Mouse (Mus musculus) megakaryocyte progenitor cell, adult 5-6 weeks (primary cell): ENCODE measurements around the gene H13. TPM values are rescaled to one million over a fixed set of nuclear protein-coding genes. Genes with fewer than 3 reads are reported as not detected.
"Not testable (repeated sequence)": the region's sequence is repeated elsewhere in the genome, so short reads cannot be mapped to it uniquely, and the experiment has no call there.

ENCODE experiments used
- ATAC-seq: replicated peaks from 2 replicates; pipeline ENCODE4 v1.8.0; 2016; ENCODE audit warnings: mild to moderate bottlenecking, moderate TSS enrichment, inconsistent platforms; ENCODE audit not compliant: poor library complexity
- total RNA-seq, 2 experiments: library from RNA; stranded (forward) in 1 of 2; stranded (reverse) in 1 of 2; fragments of 157-497, 149-512 nt in 1 of 2; fragments of 200-1000 nt in 1 of 2; gene quantifications; 2 replicates each; pipeline versions ENCODE4 v1.2.3 to v1.2.4; 2015 to 2017

Gene H13
- total RNA-seq, 2 experiments from 2014 or later = 126 to 177 TPM

DNA sequence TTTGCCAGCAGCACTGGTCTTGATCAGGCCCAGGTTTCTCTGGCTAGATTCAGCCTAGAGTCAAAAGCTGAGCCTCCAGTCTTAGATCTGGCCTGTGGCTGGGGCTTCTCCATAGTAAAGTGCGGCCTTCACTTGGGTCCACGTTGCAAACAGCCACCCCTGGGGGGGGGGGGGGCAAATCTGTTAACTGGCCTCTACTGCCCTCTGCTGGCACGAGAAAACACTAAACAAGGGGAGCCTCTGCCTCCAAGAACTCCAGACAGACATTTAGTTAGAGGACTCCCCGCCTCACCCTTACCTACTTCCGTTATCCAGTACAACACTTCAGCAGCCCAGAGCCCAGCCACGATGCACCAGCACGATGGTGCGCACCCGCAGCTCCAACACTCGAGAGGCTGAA lies 11.9 kb upstream of the H13 start:
- 0 out of 2 replicates have a peak, but pooled peaks have one; percentile 26 for ATAC-seq

DNA sequence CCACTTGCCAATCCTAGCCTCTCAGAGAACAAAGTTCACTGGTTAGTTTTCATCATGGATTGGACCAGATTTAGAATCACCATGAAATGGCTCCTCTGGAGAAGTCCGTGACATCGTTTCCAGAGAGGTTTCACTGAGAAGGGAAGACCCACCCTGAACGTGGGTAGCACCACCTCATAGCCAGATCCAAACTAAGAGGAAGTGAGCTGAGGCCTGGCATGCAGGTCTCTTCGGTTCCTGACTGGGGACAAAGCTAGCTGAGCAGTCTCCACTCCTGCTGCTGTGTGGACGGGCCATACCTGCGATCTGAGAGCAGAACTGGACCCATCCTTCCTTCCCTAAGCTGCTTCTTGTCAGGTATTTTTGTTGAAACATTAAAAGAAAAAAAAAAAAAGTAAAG lies 8.1 kb upstream of the H13 start:
- peak; percentile 72 for ATAC-seq

DNA sequence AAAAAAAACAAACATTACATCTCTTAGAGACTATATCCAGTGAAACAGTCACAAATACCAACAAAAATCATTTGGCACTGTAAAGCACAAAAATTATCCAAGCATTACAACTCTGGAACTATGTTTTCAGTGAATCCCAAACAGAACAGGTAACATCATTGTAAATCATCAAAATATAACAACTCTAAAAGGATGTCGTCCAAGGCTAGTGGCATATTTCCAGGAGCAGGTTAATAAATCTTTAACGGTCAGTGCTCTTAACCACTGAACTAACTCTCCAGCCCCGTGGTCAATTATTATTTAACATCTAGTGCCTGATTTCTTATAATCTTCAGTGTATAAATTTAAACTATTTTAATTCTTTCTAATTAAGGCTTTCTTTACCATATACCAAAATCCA lies 3.1 kb upstream of the H13 start:
- not testable (repeated sequence) for ATAC-seq

DNA sequence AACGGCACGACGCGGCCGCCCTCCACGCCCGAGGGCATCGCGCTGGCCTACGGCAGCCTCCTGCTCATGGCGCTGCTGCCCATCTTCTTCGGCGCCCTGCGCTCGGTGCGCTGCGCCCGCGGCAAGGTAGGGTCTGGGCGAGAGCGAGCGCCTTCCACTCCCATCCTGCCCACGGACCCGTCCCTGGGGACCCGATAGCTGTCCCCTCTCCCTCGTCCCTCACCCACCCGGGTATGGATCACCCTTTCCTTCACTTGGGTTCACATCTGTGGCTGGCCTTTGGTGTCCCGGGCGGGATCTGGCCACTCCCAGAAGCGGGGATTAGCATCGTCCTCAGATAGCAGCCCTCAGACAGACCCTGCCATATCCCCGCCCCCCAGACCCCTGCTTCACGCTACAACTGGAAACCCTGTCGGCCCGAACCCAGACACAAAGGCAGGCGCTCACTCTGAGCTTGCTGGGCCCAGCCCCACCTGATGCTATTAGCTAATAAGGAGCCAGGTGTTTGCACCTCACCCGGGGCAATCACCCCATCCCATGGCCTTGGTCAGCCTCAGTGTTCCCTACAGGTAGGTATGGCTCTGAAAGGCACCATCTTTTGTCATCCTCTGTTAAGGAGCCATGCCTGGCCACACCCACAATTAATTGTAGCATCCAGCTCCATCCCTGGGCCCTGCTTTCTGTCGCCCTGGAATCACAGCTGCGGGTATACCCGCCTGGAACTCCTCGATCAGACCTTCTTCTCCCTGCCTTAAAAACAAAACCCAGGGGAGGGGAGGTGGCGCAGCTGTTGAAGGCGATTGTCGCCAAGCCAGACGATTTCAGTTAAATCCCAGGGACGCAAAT lies 601 bp downstream of the H13 start:
- ATAC-seq = no peak

DNA sequence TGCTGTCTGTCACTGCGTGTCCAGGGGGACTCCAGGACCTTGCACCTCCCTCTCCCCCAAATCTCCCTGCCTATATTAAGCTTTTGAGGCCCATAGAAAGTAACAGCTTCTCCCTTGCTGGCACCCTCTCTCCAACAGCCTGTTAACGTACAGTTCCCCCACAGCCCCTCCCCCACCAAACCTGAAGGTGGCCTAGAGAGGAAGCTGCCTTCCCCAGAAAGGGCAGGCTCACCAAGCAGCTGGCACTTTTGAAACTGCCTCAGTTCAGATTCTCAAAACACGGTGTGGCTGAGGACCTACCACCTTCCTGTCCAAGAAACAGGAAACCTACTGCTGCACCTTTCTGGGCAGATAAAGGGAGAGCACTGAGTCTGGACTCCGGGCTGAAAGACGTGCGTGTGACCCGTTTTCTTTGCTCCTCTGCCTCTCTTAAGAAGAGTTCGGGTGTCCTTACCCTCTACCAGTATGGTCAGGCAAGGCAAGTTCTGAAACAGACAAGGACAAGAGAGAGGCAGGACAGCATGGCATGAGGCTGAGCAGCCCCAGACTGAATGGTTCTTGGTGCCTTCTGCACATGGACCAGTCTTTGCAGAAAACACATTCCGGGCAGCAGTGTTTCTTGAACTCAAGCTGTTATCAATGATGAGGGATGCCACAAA lies 1.9 kb downstream of the H13 start:
- peak; percentile 44 for ATAC-seq

DNA sequence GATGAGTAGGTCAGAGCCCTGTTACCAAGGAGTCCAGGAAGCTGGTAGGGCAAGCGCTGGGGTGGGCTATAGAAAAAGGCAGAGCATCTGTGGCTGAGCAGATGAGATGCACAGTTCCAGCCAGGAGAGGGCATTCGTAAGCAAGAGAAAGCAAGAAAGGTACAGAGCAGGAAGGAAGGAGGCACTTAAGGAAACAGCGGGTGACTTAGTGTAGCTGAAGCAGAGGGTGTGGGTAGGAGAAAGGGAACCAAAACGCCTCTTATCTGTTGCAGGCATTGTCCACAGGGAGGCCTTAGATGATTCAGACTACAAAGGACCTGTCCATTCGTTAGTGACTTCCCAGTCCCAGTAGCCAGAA lies 2.4 kb downstream of the H13 start:
- peak; percentile 74 for ATAC-seq

DNA sequence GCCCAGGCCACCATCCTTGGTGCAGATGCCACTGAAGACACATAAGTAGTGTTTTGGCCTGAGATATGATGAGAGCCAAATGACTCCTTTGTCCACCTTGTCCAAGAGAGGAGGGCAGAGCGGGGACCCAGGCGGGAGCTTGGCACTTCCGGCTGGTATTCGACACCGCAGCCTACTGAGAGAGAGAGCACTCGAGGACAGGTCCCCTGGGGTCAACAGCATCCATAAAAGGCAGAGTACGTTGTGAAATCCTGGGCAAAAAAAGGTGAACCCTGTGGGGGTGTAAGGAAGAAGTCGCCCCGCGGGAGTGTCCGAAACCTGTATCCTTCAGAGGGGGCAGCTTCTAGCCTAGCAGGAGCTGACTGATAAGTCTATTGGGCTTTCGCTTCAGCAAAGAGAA lies 2.9 kb downstream of the H13 start:
- no peak for ATAC-seq

DNA sequence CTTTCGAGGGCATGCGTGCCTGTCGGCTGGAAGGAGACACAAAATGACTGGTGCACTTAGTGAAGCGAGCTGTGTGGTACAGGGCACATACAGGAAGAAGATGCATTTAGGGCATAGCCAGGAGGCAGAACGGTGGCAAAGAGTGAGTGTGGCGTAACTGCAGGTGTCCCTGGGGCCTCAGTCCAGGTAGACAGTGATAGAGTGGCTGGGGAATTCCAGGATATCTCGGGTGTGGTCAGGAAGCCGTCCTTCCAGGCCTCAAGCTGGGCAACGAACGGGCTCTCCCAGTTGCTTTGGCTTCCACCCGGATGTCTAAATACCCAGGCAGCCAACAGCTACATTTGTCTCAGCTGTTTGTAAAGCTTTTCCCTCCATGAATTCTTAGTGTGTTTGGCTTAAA lies 4.9 kb downstream of the H13 start:
- no peak for ATAC-seq

DNA sequence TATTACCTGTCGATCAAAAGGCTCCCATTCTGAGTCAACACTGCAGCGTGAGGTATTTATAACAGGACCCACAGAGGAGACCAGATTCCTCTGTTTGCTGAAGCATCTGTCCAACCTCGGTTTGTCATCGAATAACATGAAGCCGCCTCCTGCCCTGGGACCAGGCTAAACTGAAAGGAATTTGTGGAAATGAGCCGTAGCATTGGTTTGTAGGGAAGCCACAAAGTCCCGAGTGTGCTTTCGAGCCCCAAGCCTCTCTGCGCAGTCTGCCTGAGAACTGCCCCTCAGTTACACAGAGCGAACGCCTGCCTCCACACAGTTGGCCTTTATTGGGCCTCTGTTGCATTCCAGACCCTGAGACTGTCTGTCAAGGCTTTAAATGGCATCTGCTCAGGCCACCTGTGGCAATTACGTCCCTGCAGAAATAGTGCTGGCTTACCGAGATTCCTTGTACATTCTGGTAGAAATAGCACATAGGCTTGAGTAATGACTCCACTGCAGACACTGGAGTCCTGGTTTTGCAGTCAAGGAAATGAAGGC lies 6.1 kb downstream of the H13 start:
- no peak for ATAC-seq

DNA sequence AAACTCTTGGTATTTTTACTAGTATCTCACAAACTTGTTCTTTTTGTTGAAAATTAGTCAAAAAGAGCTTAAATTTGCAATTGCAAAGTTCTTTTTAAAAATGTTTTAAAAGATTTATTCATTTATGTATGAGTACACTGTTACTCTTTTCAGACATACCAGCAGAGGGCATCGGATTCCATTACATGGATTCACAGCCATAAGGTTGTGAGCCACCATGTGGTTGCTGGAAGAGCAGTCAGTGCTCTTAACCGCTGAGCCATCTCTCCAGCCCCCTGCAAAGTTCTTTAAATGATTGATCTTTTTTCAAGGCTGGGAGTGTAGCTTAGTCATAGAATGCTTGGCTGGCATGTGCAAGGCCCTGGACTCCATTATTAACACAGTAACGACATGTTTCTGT lies 9.0 kb downstream of the H13 start:
- ATAC-seq = peak; percentile 85

DNA sequence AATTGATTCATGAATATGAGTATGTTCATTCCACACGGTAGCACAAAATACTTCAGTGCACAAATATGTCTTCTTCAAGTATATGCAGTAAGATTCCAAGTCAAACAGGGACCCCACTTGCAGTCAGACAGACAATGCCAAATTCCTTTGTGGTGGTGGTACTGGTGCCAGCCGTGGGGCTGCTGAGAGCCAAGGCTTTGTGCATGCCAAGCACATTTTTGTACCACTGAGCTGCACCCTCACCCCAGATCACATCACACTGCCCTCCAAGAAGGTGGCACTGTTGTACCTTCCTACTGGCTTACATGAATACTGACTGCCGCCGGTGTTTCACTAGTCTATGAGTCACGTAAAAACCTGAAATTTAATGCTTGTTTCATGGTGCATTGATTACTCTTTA lies 9.7 kb downstream of the H13 start:
- ATAC-seq = no peak

DNA sequence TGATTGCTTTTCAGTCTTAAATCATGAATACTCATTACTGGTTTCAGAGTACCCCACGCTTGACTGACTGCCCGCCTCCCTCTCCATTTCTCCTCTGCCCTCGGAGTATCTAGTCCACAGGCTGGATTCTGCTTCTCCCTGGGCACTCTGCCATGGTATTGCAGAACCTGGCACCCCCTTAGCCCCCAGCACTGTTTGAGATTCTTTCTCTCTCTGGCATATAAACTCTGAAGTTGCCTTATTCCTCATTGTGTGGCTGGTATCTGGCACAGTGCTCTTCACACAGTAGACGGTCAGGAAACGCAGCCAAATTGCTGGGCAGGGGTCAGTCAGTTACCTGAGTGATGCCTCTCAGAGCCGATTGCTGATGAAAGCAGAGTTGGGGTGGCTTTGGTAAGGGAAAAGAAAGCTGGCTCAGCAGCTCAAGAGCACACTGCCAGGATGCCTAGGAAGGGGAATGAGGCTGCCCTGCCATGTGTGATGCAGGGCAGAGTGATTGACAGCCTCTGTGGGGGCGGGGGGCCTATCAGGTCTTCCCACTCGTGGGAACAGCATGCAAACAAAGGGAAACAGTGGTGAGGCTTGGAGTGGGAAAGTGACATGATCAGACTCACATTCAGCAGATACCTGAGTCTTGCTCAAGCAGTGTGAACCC lies 10.6 kb downstream of the H13 start:
- no peak for ATAC-seq

DNA sequence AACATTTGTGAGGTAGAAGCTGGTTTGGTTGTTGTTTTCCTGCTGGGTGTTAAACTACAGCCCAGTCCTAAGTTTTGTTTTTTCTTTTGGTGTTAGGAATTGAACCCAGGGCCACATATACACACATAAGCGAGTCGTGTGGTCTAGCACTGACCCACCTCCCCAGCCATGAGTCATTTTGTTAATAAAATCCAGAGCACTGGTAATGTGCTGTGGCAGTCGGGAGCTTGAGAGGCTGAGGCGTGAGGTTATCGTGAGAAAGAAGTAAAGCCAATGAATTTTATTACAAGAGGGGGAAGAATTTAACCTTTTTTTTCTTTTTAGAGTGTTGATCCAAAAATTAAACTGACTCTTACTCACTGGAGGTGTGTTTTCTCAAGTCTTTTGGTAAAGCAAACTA lies 13.8 kb downstream of the H13 start:
- no peak for ATAC-seq

DNA sequence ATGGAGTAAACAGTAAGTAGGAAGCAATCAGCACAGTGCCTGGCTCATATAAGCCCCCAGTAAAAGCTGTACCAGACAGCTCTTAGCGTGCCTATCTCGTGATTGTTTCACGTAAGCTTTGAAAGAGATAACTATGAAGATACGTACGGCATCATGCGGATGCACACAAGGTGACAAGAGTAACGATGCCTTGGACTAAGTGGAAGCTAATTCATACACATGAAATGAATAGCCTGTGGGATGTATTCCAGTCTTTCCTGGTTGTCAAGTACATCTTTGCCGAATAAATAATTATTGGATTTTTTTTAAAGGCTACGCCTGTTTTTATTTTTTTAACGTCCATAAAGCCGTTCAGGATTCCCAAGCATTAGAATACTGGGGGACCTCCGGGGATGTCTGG lies 17.1 kb downstream of the H13 start:
- ATAC-seq = no peak

DNA sequence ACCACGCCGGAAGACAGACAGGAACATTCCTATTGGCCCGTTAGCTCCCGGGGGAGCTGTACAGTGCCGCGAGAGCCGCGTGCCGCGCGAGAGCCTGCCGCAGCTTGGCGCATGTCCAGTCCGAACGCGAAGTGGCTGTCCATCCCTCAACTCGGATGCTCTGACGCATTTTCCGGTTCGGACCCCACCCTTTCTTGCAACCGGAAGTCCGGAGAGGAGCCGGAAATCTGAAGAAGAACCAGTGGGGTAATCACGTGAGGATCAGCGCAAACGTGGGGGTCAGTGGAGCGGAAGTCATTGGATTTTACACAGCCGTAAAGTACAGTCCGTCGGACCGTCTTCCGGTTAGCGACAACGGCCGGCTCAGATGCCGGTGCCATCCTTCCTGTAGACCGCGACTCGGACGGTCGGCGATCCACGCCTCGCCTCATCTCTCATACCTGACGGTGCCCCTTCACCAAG lies 17.6 kb downstream of the H13 start, which contains the start of gene Mcts2:
Gene Mcts2, plus strand, starts transcription at position 230 of the 462 bp plus-strand sequence.
- ATAC-seq = no peak

DNA sequence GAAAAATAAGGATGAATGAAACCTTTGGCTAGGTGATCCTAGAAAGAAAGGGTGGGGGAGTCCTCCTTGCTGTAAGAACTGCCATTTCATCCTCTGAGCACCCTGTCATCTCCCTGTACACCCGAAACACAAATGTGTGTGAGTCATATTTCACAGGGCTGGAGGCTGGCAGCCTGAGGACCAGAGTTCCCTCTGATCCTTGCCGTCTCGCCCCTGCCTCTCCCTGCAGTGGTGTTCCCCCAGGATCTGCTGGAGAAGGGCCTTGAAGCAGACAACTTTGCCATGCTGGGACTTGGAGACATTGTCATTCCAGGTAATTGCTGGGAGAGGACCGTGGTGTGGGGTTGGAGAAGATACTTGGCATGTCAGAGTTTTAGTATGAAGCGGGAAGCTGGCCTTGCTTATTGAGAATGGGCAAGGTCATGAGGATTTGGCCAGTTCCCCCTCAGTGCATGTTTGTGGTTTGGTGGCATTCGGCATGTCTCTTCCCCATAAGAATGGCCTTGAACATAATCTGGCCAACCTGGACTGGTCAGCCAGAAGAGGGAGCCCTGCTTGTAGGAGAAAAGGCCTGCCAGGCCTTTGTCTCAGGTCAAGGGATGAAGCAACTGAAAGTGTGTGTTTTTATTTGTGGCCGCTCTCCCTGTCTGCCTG lies 22.4 kb downstream of the H13 start:
- ATAC-seq = no peak

DNA sequence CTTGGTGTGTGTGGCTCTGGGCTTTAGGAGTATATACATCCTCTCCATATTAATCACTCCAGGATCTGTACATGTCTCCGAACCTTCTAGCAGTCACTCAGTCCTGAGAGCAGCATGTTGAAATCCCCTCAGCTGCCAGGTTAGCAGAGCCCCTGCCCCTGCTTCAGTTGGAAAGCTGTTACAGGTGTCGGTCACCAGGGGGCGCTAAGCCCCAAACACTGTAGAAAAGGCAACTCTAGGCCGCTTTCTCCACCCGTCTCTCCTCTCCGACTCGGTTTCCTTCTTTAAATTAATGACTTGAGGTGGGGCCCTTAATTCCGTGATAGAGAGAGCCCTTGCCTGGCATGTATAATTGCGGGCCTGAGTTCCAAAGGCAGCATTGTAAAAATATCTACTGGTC lies 24.0 kb downstream of the H13 start:
- ATAC-seq = peak; percentile 76

DNA sequence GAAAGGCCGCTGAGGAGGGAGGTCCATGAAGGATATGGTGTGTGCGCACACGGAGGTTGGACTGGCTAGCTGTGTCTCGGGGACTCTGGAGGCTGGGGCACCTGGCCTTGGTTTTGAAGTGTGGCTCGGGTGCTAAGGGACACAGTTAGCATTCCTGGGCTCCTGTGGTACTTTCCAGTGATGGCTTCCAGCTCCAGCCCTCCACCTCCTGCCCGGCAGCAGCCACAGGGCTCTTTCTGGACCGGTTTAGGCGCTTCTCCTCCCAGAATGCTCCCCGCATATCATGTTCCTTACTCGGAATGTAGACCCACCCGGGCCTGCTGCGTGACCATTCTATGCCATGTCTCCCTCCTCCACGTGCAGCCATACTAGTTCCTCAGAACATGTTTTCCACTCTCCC lies 24.5 kb downstream of the H13 start:
- no peak for ATAC-seq

DNA sequence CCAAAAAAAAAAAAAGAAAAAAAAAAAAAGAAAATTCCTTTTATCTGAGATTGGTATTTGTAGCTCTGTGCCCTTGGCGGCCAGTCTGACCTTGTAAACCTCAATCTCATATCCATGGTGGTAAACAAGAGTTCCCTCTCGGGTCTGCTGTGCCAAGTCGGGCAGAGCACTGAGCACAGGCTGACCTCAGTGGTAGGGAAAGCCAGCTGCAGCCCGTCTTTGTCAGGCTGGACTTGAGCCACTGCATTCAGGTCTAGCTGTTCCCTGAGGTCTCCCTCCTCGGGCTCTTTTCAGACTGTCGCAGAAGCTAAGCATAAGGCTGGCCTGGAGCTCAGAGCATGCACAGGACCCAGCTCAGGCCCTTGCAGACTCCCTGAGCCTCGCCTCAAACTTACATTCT lies 25.4 kb downstream of the H13 start:
- no peak for ATAC-seq

DNA sequence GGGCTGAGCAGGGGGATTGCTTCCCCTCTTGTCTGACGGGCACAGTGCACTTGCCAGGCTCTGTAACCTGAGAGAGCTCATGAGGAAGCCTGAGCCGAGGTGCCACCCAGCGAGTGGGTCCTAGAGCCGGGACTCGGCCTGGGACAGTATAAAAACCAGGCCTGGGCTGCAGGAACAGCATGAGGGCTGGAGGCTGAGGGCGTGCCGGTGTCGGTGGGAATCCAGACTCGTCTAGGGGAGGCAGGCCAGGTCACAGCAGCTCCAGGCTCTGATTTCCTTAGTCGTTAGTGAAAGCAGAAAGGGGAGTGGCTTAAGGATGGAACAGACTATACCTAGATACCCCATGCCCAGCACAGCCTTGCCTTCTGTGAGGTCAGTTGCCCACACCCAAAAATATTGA lies 26.8 kb downstream of the H13 start:
- ATAC-seq = no peak
